Mouse (Mus musculus) erythroblast, embryonic 14.5 days (primary cell): ENCODE data around the gene Olfr544.

ENCODE experiments used
- GATA1 ChIP-seq: IDR thresholded peaks from 2 replicates; pipeline ENCODE4 v1.6.1; 2012; ENCODE audit warnings: low read length, inconsistent platforms, mixed read lengths
- TAL1 ChIP-seq: IDR thresholded peaks from 3 replicates; pipeline ENCODE4 v1.6.1; 2012; ENCODE audit warnings: low read length, inconsistent platforms, mixed read lengths

DNA sequence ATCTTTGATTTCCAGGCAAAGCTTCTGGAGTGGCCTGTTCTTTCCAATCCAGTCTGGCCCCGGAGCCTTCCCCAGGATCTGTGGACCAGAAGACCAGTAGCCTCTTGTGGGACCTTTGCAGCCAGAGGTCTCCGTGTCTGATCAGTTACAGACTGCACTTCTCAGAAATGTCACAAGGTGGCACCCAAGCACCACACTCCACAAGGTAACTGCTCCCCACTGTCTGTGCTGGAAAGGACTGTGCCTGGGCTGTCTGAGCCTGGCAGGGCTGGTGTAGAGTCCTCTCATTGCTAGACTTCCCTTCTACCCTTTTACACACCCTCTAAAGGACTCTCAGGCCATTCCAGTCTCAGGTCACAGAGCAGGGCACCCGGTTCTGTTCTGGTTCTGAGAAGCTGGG, 18.7 kb upstream of the Olfr544 start:
- TF ChIP-seq TAL1 (no peak), GATA1 (no peak)
